Comparison of ENCODE assay signal across 19 mouse cellular contexts in the genomic region with DNA sequence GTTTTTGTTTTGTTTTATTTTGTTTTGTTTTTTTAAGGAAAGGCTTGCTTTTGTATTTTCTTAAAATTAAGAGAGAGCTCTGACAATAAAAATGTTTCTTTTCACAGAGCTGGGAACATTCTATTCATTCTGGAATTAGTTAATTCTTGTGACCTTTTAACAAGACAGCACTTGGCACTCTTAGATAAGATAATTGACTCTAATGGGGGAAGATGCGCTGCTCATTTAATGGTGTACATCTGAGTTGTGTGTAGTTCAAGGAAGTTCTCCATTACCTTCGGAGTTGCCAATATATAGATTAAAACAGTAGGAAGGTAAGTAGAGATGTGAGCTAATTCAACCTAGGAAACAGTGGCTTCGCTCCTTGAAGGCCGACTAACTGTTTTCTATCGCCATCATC.
DNase-seq lines count a peak whose midpoint lies in the region; ATAC-seq and TF ChIP-seq lines count a peak whose summit lies in the region.
"Had no signal": no experiment of that assay in that cellular context is flagged by ENCODE, and none has a peak within 500 bp of the region (broad histone marks: within the 10 kb centered on the region; RNA-seq: fewer than 3 reads in every experiment).

No protein-coding gene starts in this region.

- no peaks in the 10 kb centered on the region for H3K27me3 ChIP-seq in MEL (ENCODE audit: control insufficient read depth in 1 of 2, insufficient read depth in 2 of 2, low read length in 2 of 2)
- H3K27me3 ChIP-seq in heart, embryonic 12.5 days (replicated peaks) = peaks cover 44% of the 10 kb centered on the region
- H3K27me3 ChIP-seq: CH12.LX, Patski had no signal

- peaks cover 0 to 19% of the 10 kb centered on the region in 2 experiments; a peak in 3 of 4 replicates for H3K36me3 ChIP-seq in MEL (ENCODE audit: control insufficient read depth in 1 of 2, insufficient read depth in 2 of 2, low read length in 2 of 2)
- H3K36me3 ChIP-seq in heart, embryonic 12.5 days = no peaks in the 10 kb centered on the region
- H3K36me3 ChIP-seq: G1E had no signal

- H3K4me3 ChIP-seq in MEL (ENCODE audit: control insufficient read depth in 1 of 2, insufficient read depth in 1 of 2, low read depth in 2 of 2, low read length in 2 of 2) = no peak overlapping the region
- no peak overlapping the region for H3K4me3 ChIP-seq in heart, embryonic 12.5 days

- H3K79me2 ChIP-seq in MEL (ENCODE audit: control insufficient read depth, insufficient read depth, low read length, poor library complexity) = no peaks in the 10 kb centered on the region

- H3K4me1 ChIP-seq in MEL (ENCODE audit: control insufficient read depth in 1 of 2, insufficient read depth in 2 of 2, low read length in 2 of 2) = peaks cover 8 to 12% of the 10 kb centered on the region in 2 experiments
- no peaks in the 10 kb centered on the region for H3K4me1 ChIP-seq in heart, embryonic 12.5 days (replicated peaks)

- no peaks in the 10 kb centered on the region for H3K9me3 ChIP-seq in MEL (replicated peaks; ENCODE audit: insufficient read depth, low read length)
- H3K9me3 ChIP-seq in heart, embryonic 12.5 days (replicated peaks) = no peaks in the 10 kb centered on the region; the same call in 1 of the 2 replicates

- ATAC-seq in heart, embryonic 12.5 days (ENCODE audit: insufficient number of reproducible peaks, low FRiP score) = no peak
- ATAC-seq: activated CD4-positive, CD25-positive, alpha-beta regulatory T cell, adult 4 months; CD4-positive, CD25-positive, alpha-beta regulatory T cell, adult 4 months; Patski had no signal

- no peak overlapping the region for H3K4me2 ChIP-seq in heart, embryonic 12.5 days

- TF ChIP-seq RAD21 in MEL (IDR thresholded peaks at IDR 0.05; ENCODE audit: low read depth, low read length) = no peak

- TF ChIP-seq EP300 in MEL (IDR thresholded peaks at IDR 0.05; ENCODE audit: low read depth in 1 of 2, low read length in 2 of 2) = peak; percentile 8 to 57; a peak in 2 of 4 replicates

- no peak overlapping the region for H3K27ac ChIP-seq in MEL (ENCODE audit: control insufficient read depth, low read depth, low read length)
- H3K27ac ChIP-seq in heart, embryonic 12.5 days (ENCODE audit: poor library complexity, severe bottlenecking) = no peak overlapping the region

- H3K9ac ChIP-seq in MEL (ENCODE audit: control insufficient read depth, low read depth, low read length, poor library complexity, severe bottlenecking) = no peak overlapping the region
- no peak overlapping the region for H3K9ac ChIP-seq in heart, embryonic 12.5 days

- no peak for TF ChIP-seq POLR2A in MEL (IDR thresholded peaks at IDR 0.05; ENCODE audit: control insufficient read depth in 1 of 2, insufficient read depth in 1 of 2, low read depth in 1 of 2, low read length in 2 of 2, poor library complexity in 1 of 2)

- DNase-seq in MEL (ENCODE audit: low read depth, low spot score) = no peak
- DNase-seq: adrenal gland, adult 2 months; adrenal gland, adult 8-10 months; adrenal gland, postnatal 10 days; adrenal gland, postnatal 14 days; adrenal gland, postnatal 25 days; adrenal gland, postnatal 36 days; B cell, adult 2 months; cerebellum, adult 11 months; cerebellum, adult 11-12 months; cerebellum, adult 18-20 months; cerebellum, adult 2 months; cerebellum, adult 8-10 months had no signal

- no peak for TF ChIP-seq CTCF in MEL (IDR thresholded peaks at IDR 0.05 in 2 of 3, conservative IDR thresholded peaks at IDR 0.05 in 1 of 3; ENCODE audit: control insufficient read depth in 1 of 3, insufficient read depth in 1 of 3, low read depth in 2 of 3, low read length in 3 of 3, poor library complexity in 1 of 3, severe bottlenecking in 1 of 3)

- 71% methylated on average over 5 of the region's 5 CpGs for WGBS in heart, embryonic 12.5 days

TF ChIP-seq in MEL, 35 proteins besides CTCF, POLR2A, EP300 and RAD21:
- TF ChIP-seq CHD1 (IDR thresholded peaks at IDR 0.05; ENCODE audit: low read depth, low read length) (no peak), GATA1 (IDR thresholded peaks at IDR 0.05; ENCODE audit: low read depth, low read length) (peak; percentile 65), TCF12 (IDR thresholded peaks at IDR 0.05; ENCODE audit: low read depth, low read length) (peak; percentile 33; the same call in 1 of the 2 replicates), SIN3A (IDR thresholded peaks at IDR 0.05; ENCODE audit: low read length) (0 out of 2 replicates have a peak, but pooled peaks have one; percentile 22)
